Mouse (Mus musculus) spleen, embryonic (tissue): ENCODE data around the gene Slc15a5.
"Not testable (repeated sequence)": the region's sequence is repeated elsewhere in the genome, so short reads cannot be mapped to it uniquely, and the experiment has no call there.

Experiments
- CTCF ChIA-PET: fragments of 350-600 bp; sonication (Branson Sonifier 250); formaldehyde crosslinking; loops from one replicate; lab custom pipeline; 2022; lab: Charles Lee

The Slc15a5 gene

DNA sequence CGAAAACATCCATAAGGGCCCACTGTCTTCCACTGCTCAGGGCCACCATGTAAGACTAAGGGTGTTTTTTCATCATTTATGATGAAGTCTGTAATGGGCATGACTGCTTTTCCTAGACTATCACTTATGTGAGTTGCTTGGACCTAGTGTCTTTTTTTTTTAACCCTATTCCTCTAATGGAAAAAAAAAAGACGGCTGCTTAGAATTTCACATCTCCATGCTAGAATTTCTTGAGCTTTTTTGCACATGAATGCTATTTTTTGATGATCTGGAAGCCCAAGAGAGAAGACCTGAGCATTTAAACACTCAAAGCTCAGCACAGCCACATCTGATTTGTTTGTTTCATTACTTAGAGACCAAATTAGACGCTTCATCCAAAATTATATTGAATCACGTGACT lies at the start of gene Slc15a5:
Gene Slc15a5, minus strand, starts transcription at position 101 of the 400 bp plus-strand sequence.
- CTCF ChIA-PET: no interaction called here

DNA sequence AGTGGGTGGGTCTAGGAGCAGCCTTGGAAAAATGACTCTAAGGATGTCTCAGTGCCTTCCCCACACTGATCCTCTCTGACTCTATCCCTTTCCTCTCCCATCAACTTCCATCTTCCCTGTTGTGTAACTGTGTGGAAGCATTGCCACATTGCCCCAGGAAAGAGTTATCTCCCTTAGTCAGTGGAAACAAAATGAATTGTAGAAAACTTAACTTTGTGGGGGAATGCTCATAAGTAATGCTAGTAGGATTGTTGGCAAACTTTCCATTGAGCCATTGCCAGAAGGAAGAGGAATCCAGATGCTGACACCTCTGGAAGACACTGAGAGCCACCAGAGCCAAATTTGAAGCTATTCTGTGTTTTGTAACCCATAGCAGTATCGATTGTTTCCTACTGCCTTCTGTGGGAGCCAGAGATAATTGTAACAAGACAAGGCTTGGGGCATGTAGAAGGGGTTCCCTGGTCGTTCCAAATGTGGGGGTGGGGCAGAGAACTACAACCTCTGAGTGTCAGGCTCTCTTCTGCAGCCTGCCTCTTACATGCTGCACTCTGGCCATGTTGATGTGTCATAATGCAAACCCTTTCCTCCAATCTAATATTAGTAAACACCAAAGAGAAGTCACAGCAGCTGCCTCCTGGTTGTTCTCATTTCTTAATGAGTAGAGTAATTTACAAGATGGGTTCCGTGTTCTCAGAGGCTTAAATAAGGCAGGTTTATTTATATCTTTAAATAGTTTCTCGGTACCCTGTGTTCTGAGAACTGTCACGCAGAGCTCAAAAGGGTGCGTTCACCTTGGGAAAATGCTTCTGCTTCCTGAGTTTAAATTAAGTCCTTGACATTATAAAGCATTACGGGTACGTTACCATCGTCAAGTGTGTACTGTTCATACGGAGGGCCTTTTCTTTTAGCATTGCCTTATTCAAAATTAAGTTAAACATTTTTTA lies 48.9 kb upstream of the Slc15a5 start:
- CTCF ChIA-PET: no interaction called here

DNA sequence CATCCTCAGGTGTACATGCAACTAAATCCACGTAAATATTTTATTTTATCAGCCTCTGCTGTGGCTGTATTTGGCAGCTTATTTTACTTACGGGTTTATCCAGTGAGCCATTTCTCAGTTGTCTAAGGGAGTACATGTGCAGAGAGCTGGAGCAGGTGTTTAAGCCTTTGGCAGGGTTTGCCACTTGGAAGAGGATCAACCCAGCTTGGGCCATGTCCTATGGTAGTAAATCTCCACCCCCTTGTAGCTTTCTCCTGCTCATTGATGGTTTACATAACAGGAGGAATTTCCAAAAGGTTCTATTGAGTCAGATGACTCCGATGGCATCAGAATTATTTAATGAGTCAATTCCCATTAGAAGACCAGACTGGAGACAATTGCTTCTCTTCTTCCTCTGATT lies 37.8 kb upstream of the Slc15a5 start:
- CTCF ChIA-PET: no interaction called here

DNA sequence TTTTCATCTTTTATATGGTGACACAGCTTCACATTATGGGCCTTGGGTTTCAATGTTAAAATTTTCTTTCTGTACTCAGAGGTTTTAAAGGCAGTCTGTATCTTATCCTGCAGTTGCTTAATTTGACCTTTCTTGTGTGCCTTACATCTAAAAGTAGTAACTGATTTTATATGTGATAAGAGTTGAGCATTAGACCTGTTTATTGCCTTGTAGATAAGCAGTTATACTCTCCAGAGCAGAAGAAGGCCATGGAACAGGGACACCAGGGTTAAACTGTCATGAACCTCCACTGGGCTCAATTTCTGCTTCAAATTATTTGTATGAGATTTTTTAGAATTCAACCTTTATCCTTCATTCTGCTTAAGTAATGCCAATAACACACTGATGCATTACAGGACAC lies 24.8 kb upstream of the Slc15a5 start:
- CTCF ChIA-PET: no interaction called here

DNA sequence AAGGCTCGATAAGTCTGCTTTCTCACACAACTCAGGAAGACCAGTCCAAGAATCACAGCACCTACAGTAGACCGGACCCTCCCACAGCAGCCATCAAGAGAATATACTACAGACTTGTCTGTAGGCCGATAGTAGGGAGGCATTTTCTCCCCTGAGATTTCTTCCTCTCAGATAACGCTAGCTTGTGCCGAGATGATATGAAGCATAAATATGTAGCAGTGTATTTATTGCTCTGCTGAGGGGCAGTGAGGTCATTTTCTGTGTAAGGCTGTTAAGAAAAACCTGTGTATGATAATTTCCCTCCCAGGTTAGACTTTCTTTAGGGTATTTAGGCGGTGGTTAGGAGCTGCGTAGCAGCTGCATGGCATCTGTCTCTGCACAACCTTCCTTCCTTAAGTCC lies 23.2 kb upstream of the Slc15a5 start:
- CTCF ChIA-PET: no interaction called here

DNA sequence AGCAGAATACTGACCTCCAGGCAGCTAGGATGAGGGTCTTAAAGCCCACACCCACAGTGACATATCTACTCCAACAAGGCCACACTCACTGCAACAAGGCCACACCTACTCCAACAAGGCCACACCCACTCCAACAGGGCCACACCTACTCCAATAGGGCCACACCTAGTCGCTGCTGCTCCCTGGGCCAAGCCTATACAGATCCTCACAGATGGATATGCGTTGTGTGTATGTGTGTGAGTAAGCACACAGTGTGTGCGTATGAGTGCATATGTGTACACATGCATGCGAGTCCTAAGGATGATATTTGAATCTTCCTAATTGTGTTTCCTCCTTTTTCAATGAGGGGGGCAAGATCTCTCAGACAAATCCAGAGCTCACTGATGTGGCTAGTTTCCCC lies 22.1 kb upstream of the Slc15a5 start:
- CTCF ChIA-PET: no interaction called here

DNA sequence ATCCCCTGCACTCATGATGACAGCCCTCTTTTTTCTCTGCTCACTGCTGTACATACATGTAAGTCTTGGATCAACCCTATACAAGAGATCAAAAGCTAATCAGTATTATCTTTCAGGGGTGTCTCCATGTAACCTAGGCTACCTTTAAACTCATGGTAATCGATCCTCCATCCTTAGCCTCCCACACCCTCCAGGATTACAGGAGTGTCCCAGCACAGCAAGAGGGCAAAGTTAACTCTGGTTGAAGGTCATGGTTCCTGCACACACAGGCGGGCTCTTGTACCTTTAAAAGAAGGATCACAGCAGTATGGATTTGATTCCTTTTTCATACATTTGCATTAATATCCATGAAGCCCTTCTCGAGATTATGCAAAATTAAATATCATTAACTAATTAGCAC lies 19.9 kb upstream of the Slc15a5 start:
- CTCF ChIA-PET: no interaction called here

DNA sequence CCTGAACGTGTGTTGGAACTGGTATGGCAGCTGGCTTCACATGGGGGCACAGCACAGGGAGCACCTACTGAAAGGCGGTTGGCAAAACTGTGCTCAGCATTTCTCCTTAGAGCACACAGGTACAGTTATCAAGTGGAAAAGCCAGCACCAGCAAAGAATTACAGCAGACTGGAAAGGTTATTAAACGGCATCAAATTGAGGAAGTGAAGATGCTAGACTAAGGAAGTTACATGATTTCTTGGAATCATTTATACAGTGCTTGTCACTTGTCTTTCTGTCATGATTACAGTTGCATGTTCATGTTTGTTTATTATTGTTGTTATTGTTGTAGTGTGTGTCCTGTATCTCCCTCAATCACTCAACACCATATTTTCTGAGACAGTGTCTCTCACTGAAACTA lies 15.3 kb upstream of the Slc15a5 start:
- CTCF ChIA-PET: no interaction called here

DNA sequence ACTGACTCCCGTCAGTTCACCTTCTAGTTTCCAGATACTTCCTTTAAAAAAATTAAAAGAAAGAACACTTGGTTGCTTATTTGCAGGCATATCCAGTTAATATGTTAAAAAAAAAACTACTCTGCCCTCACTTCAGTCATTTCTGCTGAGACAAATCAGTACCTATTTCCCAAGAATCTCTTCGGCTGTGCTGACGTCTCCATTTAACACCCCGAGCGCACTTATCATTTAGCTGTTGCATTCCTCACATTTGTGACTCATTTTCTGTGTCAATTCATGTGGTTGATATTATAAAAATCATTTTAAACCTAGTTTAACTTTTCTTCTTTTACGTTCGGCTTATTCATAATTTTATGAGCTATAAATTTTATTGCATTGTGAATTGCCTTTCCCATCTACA lies 12.7 kb upstream of the Slc15a5 start:
- CTCF ChIA-PET: no interaction called here

DNA sequence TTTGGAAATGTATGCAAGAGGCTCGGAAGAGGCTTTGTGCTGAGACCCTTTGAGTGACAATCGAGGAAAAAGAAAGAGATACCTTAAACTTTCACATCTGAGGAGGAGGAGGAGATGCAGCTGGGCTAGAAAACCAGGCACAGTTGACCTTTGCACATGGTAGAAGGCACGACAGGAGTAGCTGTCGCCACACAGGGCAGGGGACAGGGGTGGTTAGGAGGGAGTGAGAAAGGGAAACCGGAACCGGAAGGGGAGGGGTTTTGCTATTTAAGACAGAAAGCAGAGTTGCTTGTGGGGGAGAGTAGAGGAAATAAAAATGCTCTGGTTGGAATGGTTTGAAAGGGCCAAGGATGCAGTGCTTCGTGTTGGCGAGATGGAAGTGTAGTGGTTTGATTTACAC lies 9.4 kb upstream of the Slc15a5 start:
- CTCF ChIA-PET: no interaction called here

DNA sequence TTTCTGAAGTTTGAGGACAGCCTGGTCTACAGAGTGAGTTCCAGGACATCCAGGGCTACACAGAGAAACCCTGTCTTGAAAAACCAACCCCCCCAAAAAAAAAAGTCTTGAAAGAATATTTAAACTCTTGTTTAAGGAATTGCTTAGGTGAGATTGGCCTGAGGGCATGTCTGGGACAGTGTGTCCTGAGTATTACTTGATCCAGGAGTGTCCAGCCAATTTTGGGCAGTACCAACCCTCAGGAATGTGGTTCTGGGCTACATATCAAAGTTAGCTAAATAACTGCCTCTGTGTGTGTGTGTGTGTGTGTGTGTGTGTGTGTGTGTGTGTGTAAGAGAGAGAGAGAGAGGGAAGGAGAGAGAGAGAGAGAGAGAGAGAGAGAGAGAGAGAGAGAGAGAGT lies 6.7 kb upstream of the Slc15a5 start:
- CTCF ChIA-PET: not testable (repeated sequence)

DNA sequence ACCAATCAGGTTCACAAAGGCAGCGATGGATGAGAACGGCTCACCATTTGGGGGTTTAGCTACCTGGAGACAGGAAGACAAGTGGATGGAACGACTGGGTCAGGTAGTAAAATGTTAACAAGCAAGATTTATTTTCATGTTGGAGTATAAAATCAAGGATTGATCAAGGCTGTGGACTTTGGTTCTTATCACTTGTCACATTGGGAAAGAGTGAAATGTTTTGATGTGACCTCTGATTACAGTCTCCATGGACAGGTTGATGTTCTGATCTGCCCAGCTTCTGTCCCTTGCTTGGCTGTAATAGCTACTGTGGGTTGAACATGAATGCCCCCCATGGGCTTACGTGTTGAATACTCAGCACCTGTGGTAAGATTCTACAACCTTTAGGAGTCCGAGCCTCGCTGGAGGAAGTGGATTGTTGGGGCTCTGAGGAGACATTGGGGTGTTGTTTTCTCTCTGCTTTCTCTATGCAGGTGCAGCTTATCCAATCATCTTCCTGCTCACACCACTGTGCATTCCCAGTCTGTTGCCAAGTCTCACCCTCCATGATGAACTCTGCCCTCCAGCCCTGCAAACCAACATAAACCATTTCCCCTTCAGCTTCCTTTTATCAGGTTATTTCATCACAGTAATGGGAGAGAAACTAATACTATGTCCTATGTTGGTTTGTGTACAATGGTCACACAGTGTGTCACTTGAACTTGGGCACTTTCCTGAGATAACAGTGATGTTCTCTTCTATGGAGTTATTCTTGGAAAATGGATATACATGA lies 1.2 kb upstream of the Slc15a5 start:
- CTCF ChIA-PET: interaction anchor here (0.6 to 0.7 kb wide), 2 partner anchors 74 to 202 kb away, joined by 4 read pairs; no protein-coding TSS in a partner anchor

DNA sequence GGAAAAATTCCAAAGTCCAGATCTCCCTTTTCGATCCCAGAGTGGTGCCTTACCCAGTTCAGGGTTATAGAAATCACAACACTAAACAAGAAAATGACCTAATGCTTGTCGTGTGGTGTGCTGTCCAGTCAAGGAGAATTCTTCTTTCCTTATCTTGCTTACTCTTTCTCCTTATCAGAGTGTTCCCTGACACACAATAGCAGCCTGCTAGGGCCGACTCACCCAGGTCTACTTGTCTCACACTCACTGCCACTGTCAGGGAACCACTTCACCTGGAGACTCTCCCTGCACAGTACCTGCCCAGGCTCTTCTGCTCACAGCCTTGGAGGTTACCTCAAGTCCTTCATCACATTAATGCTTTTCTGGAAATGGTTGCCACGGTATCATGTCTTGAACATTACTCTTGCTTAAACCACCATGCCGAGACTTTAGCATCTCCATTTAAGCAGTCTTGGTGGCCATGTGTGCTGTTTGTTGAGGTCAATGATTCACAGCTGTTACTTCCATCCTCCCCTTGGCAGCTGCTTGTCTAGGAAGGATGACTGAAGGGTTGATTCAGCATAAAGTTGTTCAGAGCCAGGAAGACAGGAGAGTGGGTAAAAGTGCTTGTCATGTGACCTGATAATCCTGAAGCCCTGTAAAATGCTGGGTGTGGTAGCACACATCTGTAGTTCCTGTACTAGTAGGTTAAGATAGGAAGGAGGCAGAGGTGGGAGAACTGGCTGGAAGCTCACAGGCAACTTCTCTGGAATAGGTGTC lies 1.9 kb downstream of the Slc15a5 start:
- CTCF ChIA-PET: interaction anchor here (0.6 kb wide), 1 partner anchor 10 kb away, joined by 3 read pairs; no protein-coding TSS in a partner anchor

DNA sequence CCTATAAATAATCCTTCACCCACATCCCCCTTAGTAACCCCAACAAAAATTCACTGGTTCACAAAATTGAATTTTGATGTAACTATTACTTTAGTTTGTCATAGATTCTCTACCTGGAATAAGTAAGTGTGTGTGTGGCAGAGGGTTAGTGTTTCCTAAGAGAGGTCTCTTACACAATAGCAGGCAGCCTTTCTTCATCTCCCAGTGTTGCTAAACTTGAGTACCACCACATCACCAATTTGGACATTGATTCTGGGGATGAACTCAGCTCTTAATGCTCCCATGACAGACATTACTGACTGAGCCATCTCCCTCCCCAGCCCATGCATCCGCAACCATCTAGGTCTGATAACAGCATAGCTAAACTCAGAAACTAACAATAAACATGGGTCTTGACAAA lies 4.0 kb downstream of the Slc15a5 start:
- CTCF ChIA-PET: no interaction called here

DNA sequence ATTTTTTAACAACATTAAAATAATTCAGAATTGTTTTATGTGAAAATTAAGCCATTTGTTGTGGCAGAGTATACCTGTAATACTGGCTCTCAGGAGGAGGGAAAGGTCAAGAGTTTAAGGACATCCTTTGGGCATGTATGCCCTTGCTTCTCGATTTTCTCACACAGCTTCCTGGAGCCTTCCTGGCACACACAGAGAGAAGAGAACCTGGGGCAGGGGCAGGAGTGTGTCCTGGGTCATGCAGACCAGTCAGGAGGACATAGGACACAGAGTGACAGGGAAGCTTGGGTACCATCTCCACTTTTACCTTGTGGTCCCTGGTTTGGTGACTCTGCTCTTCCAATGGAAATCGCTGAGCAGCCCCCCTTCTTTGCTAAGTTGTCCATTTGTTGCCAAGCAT lies 6.2 kb downstream of the Slc15a5 start:
- CTCF ChIA-PET: no interaction called here

DNA sequence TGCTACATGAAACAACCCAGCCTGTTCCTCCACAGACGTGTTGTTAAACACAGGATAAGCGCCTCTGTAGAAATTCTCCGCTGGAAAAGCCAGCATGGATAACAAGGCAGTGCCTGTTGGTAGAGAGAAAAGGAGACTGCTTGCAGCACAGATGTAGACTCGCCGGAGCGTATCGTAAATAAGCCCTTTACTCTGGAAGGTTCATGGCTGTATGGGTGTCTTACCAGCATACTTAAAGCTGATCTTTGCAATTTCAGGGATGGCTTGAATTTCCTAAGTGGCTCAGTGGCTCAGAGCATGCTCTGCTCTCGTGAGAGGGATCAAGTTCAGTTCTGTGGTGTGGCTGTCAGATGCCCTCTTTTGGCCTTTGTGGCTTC lies 6.8 kb downstream of the Slc15a5 start:
- CTCF ChIA-PET: no interaction called here

DNA sequence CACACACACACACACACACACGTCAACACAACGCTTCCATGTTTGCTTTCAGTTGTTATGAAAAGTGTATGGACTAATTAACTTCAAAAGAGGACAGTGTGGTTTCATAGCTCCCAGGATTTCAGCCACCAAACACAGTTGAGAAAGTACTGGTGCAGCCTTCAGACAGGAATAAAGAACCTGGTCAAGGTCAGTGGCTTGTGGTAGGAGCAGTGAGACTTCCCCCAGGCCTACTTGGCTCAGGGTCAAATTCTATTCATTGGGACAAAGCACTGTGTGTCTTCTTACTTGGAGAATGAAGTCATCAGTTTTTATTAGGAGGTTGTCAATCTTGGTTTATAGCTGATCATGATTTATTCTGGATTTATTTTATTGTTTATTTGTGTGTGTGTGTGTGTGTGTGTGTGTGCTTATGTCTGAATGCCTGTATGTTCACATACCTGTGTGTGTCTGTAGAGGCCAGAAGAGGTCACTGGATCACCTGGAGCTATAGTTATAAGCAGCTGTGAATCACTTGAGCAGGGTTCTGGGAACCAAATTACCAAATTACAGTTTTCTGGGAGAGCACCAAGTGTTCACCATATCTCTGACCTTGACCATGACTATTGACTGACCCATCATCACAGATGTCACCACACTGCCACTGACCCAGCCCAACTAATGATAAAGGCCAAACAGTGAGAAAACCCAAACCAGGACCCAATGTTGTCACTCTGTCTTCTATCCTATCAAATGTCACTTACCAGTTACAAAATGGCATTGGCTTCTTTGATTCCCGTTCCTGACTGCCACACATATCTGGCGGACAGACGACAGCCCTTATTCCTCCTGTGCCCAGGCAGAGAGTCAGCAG lies 7.4 kb downstream of the Slc15a5 start:
- CTCF ChIA-PET: no interaction called here

DNA sequence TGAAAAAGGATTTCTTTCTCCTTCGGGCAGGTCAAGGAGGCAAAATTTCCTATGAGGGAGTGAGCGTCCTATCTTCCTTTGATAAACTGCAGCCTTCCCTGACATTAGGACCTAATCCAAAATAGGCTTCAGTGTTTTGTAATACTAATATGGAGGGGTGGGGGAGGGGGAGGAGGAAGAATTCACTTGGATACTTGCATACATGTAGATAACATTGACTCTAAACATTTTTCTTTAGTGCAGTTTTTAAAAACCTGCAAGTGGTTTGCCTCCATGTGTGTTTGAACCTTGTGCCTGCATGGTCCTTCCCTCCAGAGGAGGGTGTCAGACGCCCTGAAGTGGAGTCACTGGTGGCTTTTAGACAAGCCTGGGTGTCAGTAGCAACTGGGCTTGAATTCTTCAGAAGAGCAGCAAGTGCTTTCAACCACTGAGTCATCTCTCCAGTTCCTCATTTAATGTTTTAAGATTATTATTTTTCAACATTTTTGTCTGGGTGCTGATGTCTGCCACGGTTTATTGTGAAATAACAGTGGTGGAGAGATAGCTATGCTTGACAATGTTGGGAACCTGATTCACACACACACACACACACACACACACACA lies 8.1 kb downstream of the Slc15a5 start:
- CTCF ChIA-PET: no interaction called here

DNA sequence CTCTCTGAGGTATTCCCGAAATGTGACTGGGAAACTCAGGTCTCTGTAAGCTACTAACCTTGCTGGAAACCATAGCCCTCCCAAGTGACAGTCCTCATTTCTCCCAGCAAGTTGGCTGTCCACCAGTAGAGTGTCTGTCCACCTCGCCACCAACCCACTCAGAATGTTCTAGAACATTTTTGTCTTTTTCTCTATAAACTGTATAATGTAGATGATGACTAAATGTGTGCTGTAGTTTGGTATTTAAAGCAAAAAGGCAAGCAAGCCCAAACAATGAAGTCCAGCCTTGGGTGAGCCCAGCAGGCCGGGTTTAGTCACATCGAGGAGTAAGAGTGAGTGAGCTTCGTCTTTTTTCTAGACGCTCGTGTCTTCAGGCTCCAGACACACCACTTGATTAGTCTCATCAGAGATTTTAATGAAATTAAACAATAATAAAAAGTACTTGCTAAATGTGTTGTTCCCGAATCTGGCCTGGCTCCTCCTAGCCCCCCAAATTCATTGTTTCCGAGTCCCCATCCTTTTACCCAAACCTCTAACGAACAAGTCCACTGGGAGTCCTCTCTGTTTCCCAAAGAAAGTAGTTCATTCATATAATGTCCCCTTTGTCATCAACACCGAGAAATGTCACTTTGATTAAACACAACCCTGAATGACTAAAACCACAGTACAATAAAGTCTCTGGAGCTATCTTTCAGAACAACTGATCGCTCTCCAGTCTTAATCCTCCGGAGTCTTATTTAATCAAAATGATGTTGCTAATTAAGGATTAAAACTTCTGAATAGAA lies 8.8 kb downstream of the Slc15a5 start:
- CTCF ChIA-PET: no interaction called here

DNA sequence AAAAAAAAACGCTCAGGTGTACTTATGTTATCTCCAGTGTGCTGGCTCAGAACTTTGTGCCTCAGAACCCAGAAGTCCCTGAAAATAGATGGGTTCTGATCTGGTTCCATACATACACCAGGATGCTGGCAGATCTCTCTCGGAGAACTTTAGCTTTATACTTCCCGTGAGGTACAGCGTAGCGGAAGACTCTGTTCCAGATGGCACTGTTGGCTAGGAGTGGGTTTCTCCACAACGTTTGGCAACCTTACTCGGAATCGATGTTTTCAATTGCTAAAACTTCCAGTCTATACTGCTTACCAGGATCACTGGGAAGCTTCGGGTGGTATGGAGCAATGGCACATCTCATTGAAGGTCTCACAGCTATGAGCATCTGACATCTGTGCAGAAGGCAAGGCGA lies 9.8 kb downstream of the Slc15a5 start:
- CTCF ChIA-PET: no interaction called here
